Mouse (Mus musculus) heart, adult 2 months (tissue): ENCODE results near the gene Hoxd11. TPM values are rescaled to one million over a fixed set of nuclear protein-coding genes. Genes with fewer than 3 reads are reported as not detected.

Experiments
- DNase-seq, 2 experiments: peaks; one replicate each; pipeline ENCODE4 v3.0.0; 2021
- H3K27ac ChIP-seq: fragments of 200-600 bp; 2 replicates; pipeline ENCODE4 v1.8.1; 2022
- H3K27me3 ChIP-seq: fragments of 200-500 bp; 2 replicates; pipeline ENCODE4 v1.6.1; 2012; ENCODE audit warnings: mild to moderate bottlenecking, low read length, inconsistent platforms, mixed read lengths; ENCODE audit not compliant: control insufficient read depth, insufficient read depth
- H3K36me3 ChIP-seq: fragments of 200-500 bp; 2 replicates; pipeline ENCODE4 v1.6.1; 2012; ENCODE audit warnings: low read length, inconsistent platforms; ENCODE audit not compliant: control insufficient read depth, insufficient read depth
- H3K4me1 ChIP-seq: fragments of 200-500 bp; 2 replicates; pipeline ENCODE4 v1.6.1; 2011; ENCODE audit warnings: low read length; ENCODE audit not compliant: control insufficient read depth, insufficient read depth
- H3K4me3 ChIP-seq: fragments of 200-600 bp; 2 replicates; pipeline ENCODE4 v1.8.1; 2022
- H3K79me2 ChIP-seq: fragments of 200-500 bp; replicated peaks from 2 replicates; pipeline ENCODE4 v1.6.1; 2012; ENCODE audit warnings: mild to moderate bottlenecking, inconsistent platforms, low read length, moderate library complexity, mixed read lengths; ENCODE audit not compliant: control insufficient read depth, insufficient read depth
- H3K9ac ChIP-seq: fragments of 200-500 bp; 2 replicates; pipeline ENCODE4 v1.6.1; 2012; ENCODE audit warnings: low read depth, mild to moderate bottlenecking, control low read depth, inconsistent platforms, low read length, mixed read lengths
- CTCF ChIP-seq: fragments of 200-600 bp; IDR thresholded peaks from 2 replicates; pipeline ENCODE4 v1.8.1; 2022; ENCODE audit warnings: antibody characterized with exemption, mild to moderate bottlenecking, moderate library complexity
- EP300 ChIP-seq: fragments of 200-500 bp; IDR thresholded peaks from 2 replicates; pipeline ENCODE4 v1.6.1; 2011; ENCODE audit warnings: low read depth, low read length, control low read depth; ENCODE audit not compliant: insufficient read depth
- POLR2A ChIP-seq: fragments of 200-500 bp; IDR thresholded peaks from 2 replicates; pipeline ENCODE4 v1.6.1; 2011; ENCODE audit warnings: mild to moderate bottlenecking, low read depth, low read length, control low read depth; ENCODE audit not compliant: insufficient read depth
- WGBS: fragments of 180-500 bp; shearing (Covaris S2); methylation state at CpG from one replicate; pipeline ENCODE4 v1.1.7; 2018; 5-methylcytosine and 5-hydroxymethylcytosine counted together
- intact Hi-C: fragments of 180-260 bp; cut with DNase I; formaldehyde crosslinking; loops from one replicate; pipeline ENCODE4 v1.15.1; 2025
- polyA plus RNA-seq: library from polyadenylated mRNA; depleted of rRNA; stranded (reverse); fragments of >200 nt; gene quantifications from 2 replicates; pipeline ENCODE4 v1.2.3, GENCODE M21; 2012
- total RNA-seq, 2 experiments: library from RNA; stranded (reverse); gene quantifications; 2 replicates each; pipeline ENCODE4 v1.2.3; 2021

Hoxd11 gene
- total and polyA plus RNA-seq, 3 experiments: not detected

GRCm38 (mm10) chr2:74691995-74692807 lies 12.8 kb downstream of the Hoxd11 start:
- intact Hi-C loops: loop anchor here (10.0 kb wide), 1 partner anchor 1417 kb away; the partner anchor contains the start of gene Sp9
- no peak for DNase-seq
- TF ChIP-seq CTCF: no peak
- no peak for TF ChIP-seq EP300
- no peak for TF ChIP-seq POLR2A

GRCm38 (mm10) chr2:74692808-74693431 lies 13.6 kb downstream of the Hoxd11 start:
- TF ChIP-seq CTCF: no peak
- TF ChIP-seq EP300: no peak
- no peak for DNase-seq
- Histone ChIP-seq H3K79me2 (no peaks in the 10 kb centered on the region), H3K27ac (no peak overlapping the region), H3K9ac (no peak overlapping the region), H3K4me3 (no peak overlapping the region), H3K4me1 (no peaks in the 10 kb centered on the region), H3K36me3 (no peaks in the 10 kb centered on the region), H3K27me3 (peaks cover 39% of the 10 kb centered on the region)
- WGBS: 3% methylated on average over 20 of the region's 20 CpGs
- intact Hi-C loops: loop anchor here (10.0 kb wide), 1 partner anchor 1418 kb away; the partner anchor contains the start of gene Sp9

More at GRCm38 (mm10) chr2:74691995-74692807, 12.8 kb downstream of the Hoxd11 start:
- Histone ChIP-seq H3K27ac (no peak overlapping the region), H3K79me2 (no peaks in the 10 kb centered on the region), H3K36me3 (no peaks in the 10 kb centered on the region), H3K4me3 (no peak overlapping the region), H3K27me3 (peaks cover 42% of the 10 kb centered on the region), H3K4me1 (no peaks in the 10 kb centered on the region), H3K9ac (no peak overlapping the region)
- WGBS: 6% methylated on average over 35 of the region's 35 CpGs

GRCm38 (mm10) chr2:74693432-74693827 lies 14.1 kb downstream of the Hoxd11 start:
- Histone ChIP-seq H3K27ac (no peak overlapping the region), H3K9ac (no peak overlapping the region), H3K4me1 (no peaks in the 10 kb centered on the region), H3K27me3 (peaks cover 44% of the 10 kb centered on the region), H3K4me3 (no peak overlapping the region), H3K79me2 (no peaks in the 10 kb centered on the region), H3K36me3 (no peaks in the 10 kb centered on the region)
- DNase-seq: no peak
- intact Hi-C loops: loop anchor here (10.0 kb wide), 1 partner anchor 1419 kb away; the partner anchor contains the start of gene Sp9
- TF ChIP-seq EP300 (no peak), POLR2A (no peak), CTCF (no peak)
- WGBS: 14% methylated on average over 4 of the region's 4 CpGs

GRCm38 (mm10) chr2:74694066-74694465 lies 14.7 kb downstream of the Hoxd11 start:
- H3K27me3 ChIP-seq: peaks cover 47% of the 10 kb centered on the region
- no peaks in the 10 kb centered on the region for H3K79me2 ChIP-seq
- no peak for DNase-seq
- no peaks in the 10 kb centered on the region for H3K36me3 ChIP-seq
- no peak overlapping the region for H3K9ac ChIP-seq
- no peak overlapping the region for H3K27ac ChIP-seq
- no peaks in the 10 kb centered on the region for H3K4me1 ChIP-seq
- no peak for TF ChIP-seq POLR2A
- peak; percentile 53 for TF ChIP-seq CTCF
- TF ChIP-seq EP300: no peak
- intact Hi-C loops: loop anchor here (10.0 kb wide), 1 partner anchor 1419 kb away; the partner anchor contains the start of gene Sp9
- H3K4me3 ChIP-seq: no peak overlapping the region
- WGBS: 6% methylated on average over 16 of the region's 16 CpGs

- no peak overlapping the region for H3K9ac ChIP-seq
- 4% methylated on average over 1 of the region's 1 CpGs for WGBS
- TF ChIP-seq CTCF (no peak), EP300 (no peak), POLR2A (no peak)
- peaks cover 52% of the 10 kb centered on the region for H3K27me3 ChIP-seq
- H3K4me3 ChIP-seq: no peak overlapping the region
- H3K4me1 ChIP-seq: no peaks in the 10 kb centered on the region
- intact Hi-C loops: loop anchor here (10.0 kb wide), 1 partner anchor 1421 kb away; the partner anchor contains the start of gene Sp9
- H3K79me2 ChIP-seq: no peaks in the 10 kb centered on the region
- H3K36me3 ChIP-seq: no peaks in the 10 kb centered on the region
- no peak for DNase-seq
- H3K27ac ChIP-seq: no peak overlapping the region
Observed at GRCm38 (mm10) chr2:74695383-74695782, 16.0 kb downstream of the Hoxd11 start.
